Mouse (Mus musculus) spleen, adult 2 months (tissue): ENCODE measurements around the gene Sypl.

Experiments
- CTCF ChIP-seq: fragments of 200-500 bp; IDR thresholded peaks from 2 replicates; pipeline ENCODE4 v1.5.1; 2011; ENCODE audit warnings: mild to moderate bottlenecking, inconsistent platforms; ENCODE audit not compliant: insufficient read depth, insufficient read length, insufficient replicate concordance; ENCODE audit errors: extremely low read depth
- POLR2A ChIP-seq: fragments of 200-500 bp; IDR thresholded peaks from 2 replicates; pipeline ENCODE4 v1.6.1; 2011; ENCODE audit warnings: low read depth, low read length, inconsistent platforms

DNA sequence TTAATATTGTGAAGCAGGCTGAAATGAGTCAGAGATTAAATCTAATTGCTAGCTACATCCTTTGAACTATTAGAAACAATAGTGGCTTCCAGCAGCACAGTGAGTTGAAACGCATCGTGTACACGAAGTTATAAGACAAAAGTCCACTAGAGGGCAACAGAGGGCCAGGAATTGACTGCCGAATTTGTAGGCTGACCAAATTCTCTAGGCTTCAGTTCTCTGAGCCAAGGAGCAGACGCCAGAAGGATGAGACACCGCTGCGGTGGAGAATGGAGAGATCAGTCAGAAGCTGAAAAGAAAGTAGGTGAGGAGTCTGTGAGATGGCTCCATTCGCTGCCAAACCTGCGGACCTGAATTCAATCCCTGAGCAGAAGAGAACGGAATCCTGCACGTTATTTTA is 43.6 kb upstream of the Sypl start:
- TF ChIP-seq CTCF (peak; percentile 62; the same call in 1 of the 2 replicates), POLR2A (no peak)
